Comparison of ENCODE assay signal across 33 mouse cellular contexts in the genomic region with DNA sequence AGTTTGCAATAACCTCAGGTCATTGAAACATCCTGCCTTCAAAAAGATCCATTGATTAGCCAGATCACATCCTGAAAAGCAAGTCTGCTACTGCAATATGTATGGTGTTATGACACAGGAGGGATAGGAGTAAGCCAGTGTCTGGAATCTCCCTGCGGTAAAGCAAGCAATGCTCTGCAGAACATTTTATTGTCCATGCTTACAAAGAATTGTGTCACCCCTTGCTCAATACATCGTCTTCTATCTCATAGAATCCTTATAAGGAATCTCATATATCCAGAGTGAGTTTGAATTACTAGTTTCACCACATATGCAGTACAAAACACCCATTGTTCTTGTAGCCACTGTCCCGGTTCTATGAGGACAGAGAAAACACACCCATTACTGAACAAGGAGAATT.
"Had no signal": no experiment of that assay in that cellular context is flagged by ENCODE, and none has a peak within 500 bp of the region (broad histone marks: within the 10 kb centered on the region; RNA-seq: fewer than 3 reads in every experiment).

No protein-coding gene starts in this region.

- DNase-seq: heart, postnatal 10 days; heart, postnatal 14 days; heart, postnatal 36 days; heart, postnatal 4 days; kidney, adult 11 months; kidney, adult 18-20 months; kidney, adult 2 months; kidney, adult 8-10 months; kidney, adult 9 months; kidney, postnatal 10 days; kidney, postnatal 14 days; kidney, postnatal 25 days; kidney, postnatal 36 days; kidney, postnatal 4 days; layer of hippocampus, adult 9-11 months; layer of hippocampus, postnatal 36 days had no signal

- H3K9ac ChIP-seq: heart, embryonic 12.5 days; heart, embryonic 13.5 days; heart, embryonic 15.5 days; hindbrain, embryonic 12.5 days; hindbrain, embryonic 13.5 days; hindbrain, embryonic 14.5 days; hindbrain, embryonic 15.5 days; kidney, embryonic 15.5 days had no signal

- H3K4me1 ChIP-seq: heart, embryonic 12.5 days; heart, embryonic 13.5 days; heart, embryonic 15.5 days; hindbrain, embryonic 10.5 days; hindbrain, embryonic 12.5 days; hindbrain, embryonic 13.5 days; hindbrain, embryonic 15.5 days; kidney, embryonic 15.5 days had no signal

- H3K27me3 ChIP-seq: heart, embryonic 12.5 days; heart, embryonic 13.5 days; heart, embryonic 15.5 days; hindbrain, embryonic 12.5 days; hindbrain, embryonic 13.5 days; hindbrain, embryonic 15.5 days; kidney, embryonic 15.5 days had no signal

- H3K36me3 ChIP-seq: heart, embryonic 12.5 days; heart, embryonic 13.5 days; heart, embryonic 15.5 days; hindbrain, embryonic 10.5 days; hindbrain, embryonic 12.5 days; hindbrain, embryonic 13.5 days; hindbrain, embryonic 15.5 days; kidney, embryonic 15.5 days had no signal

- H3K4me2 ChIP-seq: heart, embryonic 11.5 days; heart, embryonic 12.5 days; heart, embryonic 13.5 days; heart, embryonic 15.5 days; hindbrain, embryonic 12.5 days; hindbrain, embryonic 13.5 days; hindbrain, embryonic 14.5 days; hindbrain, embryonic 15.5 days; kidney, embryonic 15.5 days had no signal

- H3K27ac ChIP-seq: heart, embryonic 13.5 days; heart, embryonic 15.5 days; hindbrain, embryonic 10.5 days; hindbrain, embryonic 12.5 days; hindbrain, embryonic 13.5 days; hindbrain, embryonic 14.5 days; hindbrain, embryonic 15.5 days; hindbrain, postnatal 0 days; kidney, embryonic 15.5 days; kidney, postnatal 0 days; layer of hippocampus, adult 2 months; left cerebral cortex, adult 2 months had no signal

- ATAC-seq: hindbrain, embryonic 16.5 days; hindbrain, postnatal 0 days; inflammation-experienced regulatory T-cells, adult 6 months; intestine, embryonic 16.5 days had no signal

- H3K4me3 ChIP-seq: heart, embryonic 12.5 days; heart, embryonic 13.5 days; heart, embryonic 15.5 days; hindbrain, embryonic 10.5 days; hindbrain, embryonic 12.5 days; hindbrain, embryonic 13.5 days; hindbrain, embryonic 15.5 days; kidney, embryonic 15.5 days; layer of hippocampus, adult 2 months; left cerebral cortex, adult 2 months had no signal

- H3K9me3 ChIP-seq: heart, embryonic 12.5 days; heart, embryonic 13.5 days; heart, embryonic 15.5 days; hindbrain, embryonic 10.5 days; hindbrain, embryonic 12.5 days; hindbrain, embryonic 13.5 days; hindbrain, embryonic 15.5 days; kidney, embryonic 15.5 days had no signal
